Mouse (Mus musculus) liver, embryonic 13.5 days (tissue): Measurements from ENCODE around the gene Edil3. TPM values are rescaled to one million over a fixed set of nuclear protein-coding genes. Genes with fewer than 3 reads are reported as not detected.
A peak's percentile ranks its signal among the peaks of the same experiment; 100 is the strongest.

Source experiments
- ATAC-seq: fragments of 200-750 bp; cut with Nextera tagmentation; 2 replicates; pipeline ENCODE4 v1.8.0; 2017; ENCODE audit warnings: low read depth, mild to moderate bottlenecking, moderate number of reproducible peaks, moderate library complexity
- DNase-seq: peaks from one replicate; pipeline ENCODE4 v3.0.0; 2022
- H3K27ac ChIP-seq: fragments of 300-500 bp; sonication (generic); 2 replicates; pipeline ENCODE4 v1.5.1; 2015; ENCODE audit warnings: moderate library complexity, mild to moderate bottlenecking, inconsistent platforms
- H3K27me3 ChIP-seq: fragments of 300-500 bp; sonication (generic); 2 replicates; pipeline ENCODE4 v1.6.1; 2015; ENCODE audit warnings: mild to moderate bottlenecking, inconsistent platforms
- H3K36me3 ChIP-seq: fragments of 300-500 bp; sonication (generic); 2 replicates; pipeline ENCODE4 v1.6.1; 2015; ENCODE audit warnings: mild to moderate bottlenecking, inconsistent platforms
- H3K4me1 ChIP-seq: fragments of 300-500 bp; sonication (generic); replicated peaks from 2 replicates; pipeline ENCODE4 v1.6.1; 2015; ENCODE audit warnings: inconsistent platforms
- H3K4me2 ChIP-seq: fragments of 300-500 bp; sonication (generic); 2 replicates; pipeline ENCODE4 v1.6.1; 2015; ENCODE audit warnings: inconsistent platforms, mild to moderate bottlenecking, moderate library complexity
- H3K4me3 ChIP-seq: fragments of 300-500 bp; sonication (generic); replicated peaks from 2 replicates; pipeline ENCODE4 v1.5.1; 2015; ENCODE audit warnings: mild to moderate bottlenecking, inconsistent platforms
- H3K9ac ChIP-seq: fragments of 300-500 bp; sonication (generic); 2 replicates; pipeline ENCODE4 v1.6.1; 2015; ENCODE audit warnings: mild to moderate bottlenecking, inconsistent platforms
- H3K9me3 ChIP-seq: fragments of 300-500 bp; sonication (generic); replicated peaks from 2 replicates; pipeline ENCODE4 v1.6.1; 2016; ENCODE audit warnings: inconsistent platforms
- WGBS: fragments of 180-500 bp; shearing (Covaris S2); methylation state at CpG from one replicate; pipeline ENCODE4 v1.1.7; 2015; ENCODE audit not compliant: insufficient replicate concordance; 5-methylcytosine and 5-hydroxymethylcytosine counted together
- polyA plus RNA-seq: library from polyadenylated mRNA; unstranded; fragments of >200 nt; fragmentation: Nextera tagmentation; extraction: Ambion mirVana; gene quantifications from 2 replicates; pipeline ENCODE4 v1.2.1, GENCODE M21; 2015

Edil3 gene
- polyA plus RNA-seq, 1 experiment from 2014 or later: 0.20 TPM

DNA sequence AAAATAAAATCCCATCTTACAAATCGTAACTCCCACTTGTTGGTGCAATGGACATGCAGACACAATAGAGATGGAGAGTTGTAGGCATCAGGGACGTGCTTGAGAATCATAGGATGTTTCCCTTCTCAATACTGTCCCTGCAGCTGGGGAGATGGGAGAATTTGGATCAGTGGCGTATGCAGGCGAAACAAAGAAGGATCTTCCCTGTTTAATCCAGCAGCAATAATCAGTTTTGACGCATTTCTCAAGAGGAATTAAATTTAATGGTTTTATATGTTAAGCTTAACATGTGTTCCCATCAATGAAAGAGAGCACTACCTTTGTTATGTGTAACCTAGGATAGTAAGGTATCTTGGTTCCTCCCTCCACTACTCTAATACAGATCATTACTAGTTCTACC, 302.1 kb downstream of the Edil3 start:
- H3K4me3 ChIP-seq: no peak overlapping the region
- H3K4me1 ChIP-seq: no peaks in the 10 kb centered on the region
- no peak overlapping the region for H3K9ac ChIP-seq
- no peak for DNase-seq
- H3K36me3 ChIP-seq: no peaks in the 10 kb centered on the region
- no peaks in the 10 kb centered on the region for H3K27me3 ChIP-seq
- 75% methylated on average over 5 of the region's 5 CpGs for WGBS
- H3K4me2 ChIP-seq: no peak overlapping the region
- no peak for ATAC-seq
- H3K27ac ChIP-seq: no peak overlapping the region
- H3K9me3 ChIP-seq: no peaks in the 10 kb centered on the region

DNA sequence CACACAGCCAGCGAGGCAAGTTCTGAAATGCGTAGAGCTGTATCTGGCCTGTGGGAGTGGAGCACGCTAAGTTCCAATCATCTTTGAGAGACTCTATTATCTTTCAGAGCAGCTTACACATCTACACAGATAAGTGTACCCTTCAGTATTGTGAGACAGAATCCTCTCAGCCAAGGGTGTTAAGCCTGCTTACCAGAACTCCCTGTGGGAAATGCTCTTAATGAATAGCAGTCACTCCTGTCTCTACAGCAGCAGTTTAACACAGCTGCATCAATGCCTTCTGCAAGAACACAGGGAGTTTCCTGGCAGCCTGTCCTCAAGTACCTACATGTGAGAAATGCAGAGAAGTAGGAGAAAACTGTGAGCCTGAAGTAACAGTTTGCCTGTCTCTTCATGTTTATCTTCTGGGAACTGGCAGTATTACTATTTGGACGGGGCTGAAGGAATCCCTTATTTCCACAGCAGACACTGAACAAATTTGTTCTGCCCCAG, 324.8 kb downstream of the Edil3 start:
- Histone ChIP-seq H3K9me3 (no peaks in the 10 kb centered on the region), H3K4me1 (no peaks in the 10 kb centered on the region), H3K4me2 (no peak overlapping the region), H3K9ac (no peak overlapping the region), H3K27ac (no peak overlapping the region), H3K4me3 (no peak overlapping the region), H3K27me3 (no peaks in the 10 kb centered on the region), H3K36me3 (no peaks in the 10 kb centered on the region)
- ATAC-seq (0 out of 2 replicates have a peak, but pooled peaks have one; percentile 39), DNase-seq (no peak)
- WGBS: 53% methylated on average over 4 of the region's 4 CpGs

DNA sequence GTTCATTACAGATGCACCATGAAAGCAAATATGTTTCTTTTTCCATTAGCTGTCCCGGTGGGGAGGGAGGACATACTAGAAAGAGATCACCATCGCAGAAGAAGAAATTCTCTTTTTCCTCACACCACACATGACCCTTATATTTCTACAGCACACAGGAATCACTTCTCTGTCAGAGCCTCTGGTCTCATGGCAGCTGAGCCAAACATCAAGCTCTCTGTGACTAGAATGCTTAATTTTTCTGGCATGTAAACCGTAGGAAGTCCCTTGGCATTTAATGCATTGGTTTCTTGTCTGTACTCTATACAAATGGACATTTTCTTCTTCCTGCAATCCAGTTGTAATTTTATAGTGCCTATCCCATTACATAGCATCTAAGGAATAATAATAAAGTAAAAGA, 330.6 kb downstream of the Edil3 start:
- DNase-seq: no peak
- H3K9ac ChIP-seq: no peak overlapping the region
- no peak overlapping the region for H3K4me3 ChIP-seq
- no peaks in the 10 kb centered on the region for H3K36me3 ChIP-seq
- H3K4me2 ChIP-seq: no peak overlapping the region
- no peaks in the 10 kb centered on the region for H3K4me1 ChIP-seq
- 70% methylated on average over 3 of the region's 3 CpGs for WGBS
- H3K9me3 ChIP-seq: no peaks in the 10 kb centered on the region
- H3K27me3 ChIP-seq: no peaks in the 10 kb centered on the region
- H3K27ac ChIP-seq: no peak overlapping the region
- ATAC-seq: no peak

DNA sequence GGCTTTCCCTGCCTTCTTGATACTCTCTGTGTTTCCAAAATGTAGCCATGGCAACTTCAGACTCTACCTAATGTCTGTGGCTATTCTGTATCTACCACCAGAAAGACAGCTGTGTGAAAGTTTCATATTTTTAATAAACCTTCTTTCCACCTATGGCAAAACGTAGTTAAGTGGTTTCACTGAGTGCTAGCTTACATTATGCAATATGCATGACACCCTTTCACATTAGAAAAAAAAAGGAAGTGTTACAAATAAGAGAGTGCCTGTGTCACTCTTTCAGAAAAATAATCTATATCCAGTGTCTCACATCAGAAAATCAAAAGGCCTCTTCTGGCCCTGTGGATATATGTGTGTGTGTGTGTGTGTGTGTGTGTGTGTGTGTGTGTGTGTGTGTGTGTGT, 346.7 kb downstream of the Edil3 start:
- H3K27ac ChIP-seq: no peak overlapping the region
- H3K4me3 ChIP-seq: no peak overlapping the region
- H3K9ac ChIP-seq: no peak overlapping the region
- H3K9me3 ChIP-seq: no peaks in the 10 kb centered on the region
- no peaks in the 10 kb centered on the region for H3K27me3 ChIP-seq
- no peak overlapping the region for H3K4me2 ChIP-seq
- DNase-seq (no peak), ATAC-seq (no peak)
- 26% methylated on average over 1 of the region's 1 CpGs for WGBS
- H3K4me1 ChIP-seq: no peaks in the 10 kb centered on the region
- H3K36me3 ChIP-seq: no peaks in the 10 kb centered on the region

DNA sequence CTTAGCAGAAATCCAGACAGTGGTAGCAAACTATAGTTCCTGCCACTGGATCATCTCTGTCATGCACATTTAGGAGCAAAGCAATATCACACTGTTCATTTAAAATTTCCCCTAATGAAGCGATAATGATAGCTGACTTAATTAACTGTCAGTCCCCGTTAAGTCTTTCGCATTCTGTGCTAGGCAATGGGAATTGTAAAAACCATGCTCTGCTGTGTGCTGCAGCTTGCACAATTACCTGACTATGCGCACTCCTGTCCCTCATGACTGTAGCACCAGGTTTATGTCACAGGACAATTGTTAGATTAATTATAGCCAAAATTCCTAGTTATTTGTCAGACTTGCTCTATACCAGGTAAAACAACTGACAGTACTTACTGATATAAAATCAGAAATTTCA, 348.8 kb downstream of the Edil3 start:
- Histone ChIP-seq H3K4me3 (no peak overlapping the region), H3K27me3 (no peaks in the 10 kb centered on the region), H3K36me3 (no peaks in the 10 kb centered on the region), H3K9ac (no peak overlapping the region), H3K4me2 (no peak overlapping the region), H3K4me1 (no peaks in the 10 kb centered on the region), H3K27ac (no peak overlapping the region), H3K9me3 (no peaks in the 10 kb centered on the region)
- 81% methylated on average over 4 of the region's 4 CpGs for WGBS
- ATAC-seq (no peak), DNase-seq (no peak)

DNA sequence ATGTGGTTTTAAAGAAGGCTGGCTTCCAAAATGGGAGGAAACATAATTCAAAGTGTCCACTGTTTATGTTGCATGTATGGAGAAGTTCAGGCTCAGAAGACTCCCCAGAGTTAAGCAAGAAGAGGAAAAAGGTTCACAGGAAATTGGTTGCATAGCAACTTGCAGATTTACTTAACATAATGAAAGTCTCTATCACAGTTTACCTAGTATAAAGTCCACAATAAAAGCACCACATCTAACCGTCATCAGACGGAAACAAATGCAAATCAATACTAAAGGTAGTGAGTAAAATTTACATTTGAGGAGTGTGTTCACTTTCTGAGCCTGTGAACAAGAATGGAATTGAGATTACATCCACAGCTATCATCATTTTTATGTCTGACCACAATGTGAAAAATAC, 353.9 kb downstream of the Edil3 start:
- H3K9me3 ChIP-seq: no peaks in the 10 kb centered on the region
- 57% methylated on average over 2 of the region's 2 CpGs for WGBS
- no peak overlapping the region for H3K4me3 ChIP-seq
- H3K27ac ChIP-seq: no peak overlapping the region
- ATAC-seq (no peak), DNase-seq (no peak)
- H3K27me3 ChIP-seq: no peaks in the 10 kb centered on the region
- H3K9ac ChIP-seq: no peak overlapping the region
- H3K4me2 ChIP-seq: no peak overlapping the region
- H3K36me3 ChIP-seq: no peaks in the 10 kb centered on the region
- H3K4me1 ChIP-seq: no peaks in the 10 kb centered on the region

DNA sequence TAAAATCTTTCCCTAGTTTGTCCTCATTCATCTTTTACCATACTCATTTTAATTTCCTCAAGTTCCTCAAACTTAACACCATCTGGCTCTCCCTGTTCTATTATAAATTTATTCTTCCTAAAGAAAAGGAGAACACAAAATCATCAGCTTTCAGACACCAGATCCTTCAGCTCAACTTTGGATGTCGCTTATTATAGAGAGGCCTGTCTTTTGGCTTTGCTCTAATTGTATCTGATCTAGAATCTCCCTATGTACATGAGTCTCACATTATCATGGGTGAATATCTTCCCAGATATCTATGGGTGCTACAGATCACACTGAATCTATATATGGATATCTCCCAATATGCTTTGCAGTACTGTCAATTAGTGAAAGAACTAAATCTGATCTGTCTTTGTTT, 367.8 kb downstream of the Edil3 start:
- Histone ChIP-seq H3K27me3 (no peaks in the 10 kb centered on the region), H3K36me3 (no peaks in the 10 kb centered on the region), H3K27ac (no peak overlapping the region), H3K4me2 (no peak overlapping the region), H3K4me1 (no peaks in the 10 kb centered on the region), H3K4me3 (no peak overlapping the region), H3K9ac (no peak overlapping the region), H3K9me3 (no peaks in the 10 kb centered on the region)
- no peak for ATAC-seq
- no peak for DNase-seq
- 68% methylated on average over 1 of the region's 1 CpGs for WGBS

DNA sequence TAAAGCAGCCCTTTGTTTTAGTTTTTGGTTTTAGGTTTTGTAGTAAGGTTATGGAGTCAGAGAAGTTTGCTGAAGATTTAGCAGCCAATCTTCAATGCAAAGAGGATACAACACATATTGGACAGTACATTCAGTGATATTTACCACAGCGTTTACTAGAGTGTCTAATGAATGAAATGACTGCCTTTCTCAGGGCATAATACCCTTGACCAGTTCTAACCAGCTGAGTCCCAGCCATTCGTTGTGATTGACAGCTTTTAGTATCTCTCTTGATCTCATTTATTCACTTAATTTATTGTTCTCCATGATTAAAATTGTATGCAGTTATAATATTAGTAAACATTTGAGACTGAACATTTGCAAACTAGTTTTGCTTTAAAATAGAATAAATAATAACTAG, 375.7 kb downstream of the Edil3 start:
- Histone ChIP-seq H3K9me3 (no peaks in the 10 kb centered on the region), H3K4me1 (no peaks in the 10 kb centered on the region), H3K4me2 (no peak overlapping the region), H3K27me3 (no peaks in the 10 kb centered on the region), H3K36me3 (no peaks in the 10 kb centered on the region), H3K4me3 (no peak overlapping the region), H3K9ac (no peak overlapping the region), H3K27ac (no peak overlapping the region)
- ATAC-seq: no peak
- WGBS: 45% methylated on average over 2 of the region's 2 CpGs
- DNase-seq: no peak

DNA sequence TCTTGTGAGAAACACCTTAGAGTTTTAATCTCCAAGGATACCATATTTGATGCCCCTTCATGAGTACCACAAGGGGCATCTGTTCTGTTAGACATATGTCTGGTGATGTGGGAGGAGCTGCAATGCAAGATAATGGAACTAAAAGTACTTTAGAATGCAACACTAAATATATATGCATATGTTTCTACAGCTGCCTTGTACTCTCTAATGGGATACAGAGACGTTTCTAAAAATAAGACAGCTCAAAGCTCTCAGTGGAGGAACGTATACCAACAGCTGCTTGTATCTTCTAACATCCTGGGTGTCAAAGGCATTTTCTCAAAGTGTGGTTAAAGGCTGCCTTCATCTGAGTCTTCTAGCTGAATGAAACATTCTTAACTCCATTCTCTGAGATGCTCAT, 378.0 kb downstream of the Edil3 start:
- Histone ChIP-seq H3K36me3 (no peaks in the 10 kb centered on the region), H3K4me2 (no peak overlapping the region), H3K27me3 (no peaks in the 10 kb centered on the region), H3K9me3 (no peaks in the 10 kb centered on the region), H3K4me3 (no peak overlapping the region), H3K4me1 (no peaks in the 10 kb centered on the region), H3K27ac (no peak overlapping the region), H3K9ac (no peak overlapping the region)
- DNase-seq (no peak), ATAC-seq (no peak)
- WGBS: 55% methylated on average over 2 of the region's 2 CpGs

DNA sequence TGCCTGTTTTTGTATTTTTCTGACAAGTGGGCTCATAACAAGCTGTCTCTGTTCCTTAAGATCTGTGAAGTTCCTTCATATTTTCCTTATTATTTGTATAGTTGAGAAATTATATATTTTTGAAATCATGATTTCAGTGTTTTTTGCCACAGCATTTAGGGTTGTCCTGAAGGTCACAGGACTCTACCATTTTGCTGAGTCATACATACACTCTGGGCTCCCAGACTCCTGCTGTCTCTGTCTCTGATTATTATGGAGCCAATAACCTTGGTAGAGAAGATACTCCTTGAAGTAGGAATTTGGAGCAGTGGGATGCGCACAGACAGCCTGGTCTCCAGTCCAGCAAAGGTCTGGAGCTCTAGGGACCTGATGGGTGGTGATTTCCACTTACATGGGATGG, 416.8 kb downstream of the Edil3 start:
- H3K27ac ChIP-seq: no peak overlapping the region
- H3K4me1 ChIP-seq: no peaks in the 10 kb centered on the region
- no peak overlapping the region for H3K4me2 ChIP-seq
- no peak overlapping the region for H3K4me3 ChIP-seq
- no peak for DNase-seq
- no peaks in the 10 kb centered on the region for H3K36me3 ChIP-seq
- H3K9ac ChIP-seq: no peak overlapping the region
- ATAC-seq: no peak
- H3K9me3 ChIP-seq: no peaks in the 10 kb centered on the region
- no peaks in the 10 kb centered on the region for H3K27me3 ChIP-seq
- WGBS: 78% methylated on average over 1 of the region's 1 CpGs

DNA sequence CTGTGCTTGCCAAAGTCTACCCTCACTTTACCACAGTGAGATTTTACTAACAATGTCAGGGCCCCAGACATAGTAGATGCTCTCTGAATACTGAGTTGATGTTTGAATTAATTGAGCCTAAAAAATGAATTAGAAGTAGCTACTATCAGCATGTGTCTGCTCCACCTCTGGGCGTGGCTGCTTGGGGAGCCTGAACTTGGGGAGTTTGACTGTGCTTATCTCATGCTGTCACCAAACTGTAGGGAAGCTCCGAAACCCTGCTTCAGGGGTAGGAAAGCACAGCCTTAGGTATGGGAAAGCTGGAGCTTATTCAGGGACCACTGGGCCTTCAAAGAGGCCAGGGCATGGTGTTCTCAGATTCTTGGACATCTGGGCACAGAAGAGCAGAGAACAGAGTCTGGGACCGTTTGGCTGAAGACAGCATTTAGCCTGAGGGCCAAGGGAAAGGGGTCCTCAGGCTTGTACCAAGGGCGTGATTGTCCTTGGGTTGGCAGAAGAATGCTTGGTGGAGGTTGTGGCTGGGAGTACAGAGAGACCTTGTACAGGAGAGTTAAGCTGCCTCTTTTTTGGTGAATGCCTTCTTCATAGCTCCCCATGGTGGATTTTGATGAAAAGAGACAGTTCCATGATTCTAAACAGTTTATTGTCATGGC, 432.8 kb downstream of the Edil3 start:
- DNase-seq (peak; percentile 61), ATAC-seq (peak; percentile 100)
- Histone ChIP-seq H3K4me3 (0 out of 2 replicates have a peak overlapping the region, but pooled peaks have one; percentile 5), H3K27ac (peak overlapping the region; percentile 69), H3K9me3 (no peaks in the 10 kb centered on the region), H3K27me3 (no peaks in the 10 kb centered on the region), H3K4me2 (peak overlapping the region; percentile 53), H3K4me1 (peaks cover 16% of the 10 kb centered on the region), H3K9ac (peak overlapping the region; percentile 42; the same call in 1 of the 2 replicates), H3K36me3 (no peaks in the 10 kb centered on the region)
- 40% methylated on average over 4 of the region's 4 CpGs for WGBS

DNA sequence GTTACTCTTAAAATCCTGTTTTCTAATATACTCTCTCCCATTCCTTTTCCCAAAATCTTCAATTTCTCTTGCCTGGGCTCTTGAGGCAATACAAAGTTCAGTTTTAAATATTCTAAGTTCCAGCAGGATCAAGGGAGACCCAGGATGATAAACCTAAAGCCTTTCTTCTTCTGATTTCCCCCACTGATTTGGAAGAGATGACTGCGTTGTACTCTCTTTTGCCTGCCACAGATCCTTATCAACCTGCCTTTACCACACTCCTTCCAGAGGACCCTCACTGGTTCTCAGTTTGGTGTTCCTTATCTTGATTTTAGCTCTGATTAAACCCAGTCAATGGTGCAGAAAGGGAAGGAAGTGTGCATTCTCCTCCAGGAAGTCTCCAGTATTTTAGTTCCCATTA, 435.6 kb downstream of the Edil3 start:
- Histone ChIP-seq H3K4me3 (no peak overlapping the region), H3K36me3 (no peaks in the 10 kb centered on the region), H3K27ac (no peak overlapping the region), H3K9ac (no peak overlapping the region), H3K4me1 (peaks cover 16% of the 10 kb centered on the region), H3K9me3 (no peaks in the 10 kb centered on the region), H3K4me2 (no peak overlapping the region), H3K27me3 (no peaks in the 10 kb centered on the region)
- ATAC-seq: no peak
- WGBS: 3% methylated on average over 1 of the region's 1 CpGs
- DNase-seq: no peak
